Mouse (Mus musculus) hindbrain, embryonic 14.5 days (tissue): Measurements from ENCODE around the gene Gm20696. TPM values are rescaled to one million over a fixed set of nuclear protein-coding genes. Genes with fewer than 3 reads are reported as not detected.
A peak's percentile ranks its signal among the peaks of the same experiment; 100 is the strongest.

ENCODE experiments used
- ATAC-seq: fragments of 200-750 bp; cut with Nextera tagmentation; 2 replicates; pipeline ENCODE4 v1.8.0; 2017; ENCODE audit warnings: moderate number of reproducible peaks, mild to moderate bottlenecking, moderate TSS enrichment, moderate library complexity; ENCODE audit not compliant: low FRiP score
- DNase-seq: peaks from one replicate; pipeline ENCODE4 v3.0.0-alpha.2; 2015; ENCODE audit warnings: low spot score
- H3K27ac ChIP-seq: fragments of 300-500 bp; sonication (generic); 2 replicates; pipeline ENCODE4 v1.5.1; 2014; ENCODE audit warnings: mild to moderate bottlenecking, moderate library complexity
- H3K27me3 ChIP-seq: fragments of 300-500 bp; sonication (generic); 2 replicates; pipeline ENCODE4 v1.6.1; 2014; ENCODE audit warnings: mild to moderate bottlenecking, low read length, mixed read lengths; ENCODE audit not compliant: control insufficient read depth, insufficient read depth
- H3K36me3 ChIP-seq: fragments of 300-500 bp; sonication (generic); replicated peaks from 2 replicates; pipeline ENCODE4 v1.6.1; 2014; ENCODE audit not compliant: control insufficient read depth, insufficient read depth
- H3K4me1 ChIP-seq: fragments of 300-500 bp; sonication (generic); replicated peaks from 2 replicates; pipeline ENCODE4 v1.6.1; 2014; ENCODE audit warnings: antibody characterized with exemption, low read length, mixed read lengths; ENCODE audit not compliant: control insufficient read depth, insufficient read depth
- H3K4me2 ChIP-seq: fragments of 300-500 bp; sonication (generic); replicated peaks from 2 replicates; pipeline ENCODE4 v1.6.1; 2014; ENCODE audit warnings: mild to moderate bottlenecking, moderate library complexity
- H3K4me3 ChIP-seq: fragments of 300-500 bp; sonication (generic); replicated peaks from 2 replicates; pipeline ENCODE4 v1.5.1; 2014; ENCODE audit warnings: mild to moderate bottlenecking, low read length
- H3K9ac ChIP-seq: fragments of 300-500 bp; sonication (generic); 2 replicates; pipeline ENCODE4 v1.6.1; 2014
- H3K9me3 ChIP-seq: fragments of 300-500 bp; sonication (generic); 2 replicates; pipeline ENCODE4 v1.6.1; 2016; ENCODE audit warnings: low read length; ENCODE audit not compliant: control insufficient read depth
- WGBS: fragments of 180-500 bp; shearing (Covaris S2); extraction: QIAGEN DNeasy Blood & Tissue Kit; methylation state at CpG from one replicate; pipeline ENCODE4 v1.1.7; 2014; 5-methylcytosine and 5-hydroxymethylcytosine counted together
- polyA plus RNA-seq: library from polyadenylated mRNA; unstranded; fragments of >200 nt; fragmentation: Nextera tagmentation; extraction: Ambion mirVana; gene quantifications from 2 replicates; pipeline ENCODE4 v1.2.1, GENCODE M21; 2014

The Gm20696 gene
- polyA plus RNA-seq, 1 experiment from 2014 or later, result 2.6 TPM

GRCm38 (mm10) chr6:99509189-99509592, 157.4 kb downstream of the Gm20696 start:
- no peak overlapping the region for H3K9ac ChIP-seq
- H3K36me3 ChIP-seq, result no peaks in the 10 kb centered on the region
- no peaks in the 10 kb centered on the region for H3K9me3 ChIP-seq
- no peaks in the 10 kb centered on the region; the same call in 1 of the 2 replicates for H3K27me3 ChIP-seq
- H3K4me1 ChIP-seq, result peaks cover 11% of the 10 kb centered on the region
- H3K4me3 ChIP-seq, result no peak overlapping the region
- no peak overlapping the region for H3K27ac ChIP-seq
- no peak overlapping the region for H3K4me2 ChIP-seq
- ATAC-seq (no peak), DNase-seq (peak; percentile 56)
- WGBS, result 70% methylated on average over 9 of the region's 9 CpGs

GRCm38 (mm10) chr6:99506816-99507215, 159.8 kb downstream of the Gm20696 start:
- Histone ChIP-seq H3K4me2 (no peak overlapping the region), H3K9ac (no peak overlapping the region), H3K4me1 (peaks cover 11% of the 10 kb centered on the region; the same call in 1 of the 2 replicates), H3K9me3 (no peaks in the 10 kb centered on the region), H3K36me3 (no peaks in the 10 kb centered on the region), H3K27ac (no peak overlapping the region), H3K4me3 (no peak overlapping the region), H3K27me3 (no peaks in the 10 kb centered on the region)
- ATAC-seq (no peak), DNase-seq (no peak)
- WGBS, result 90% methylated on average over 6 of the region's 6 CpGs

GRCm38 (mm10) chr6:99503741-99504140, 162.9 kb downstream of the Gm20696 start:
- no peak overlapping the region for H3K4me2 ChIP-seq
- 84% methylated on average over 1 of the region's 1 CpGs for WGBS
- H3K4me3 ChIP-seq, result no peak overlapping the region
- H3K27me3 ChIP-seq, result no peaks in the 10 kb centered on the region
- no peak overlapping the region for H3K27ac ChIP-seq
- no peaks in the 10 kb centered on the region for H3K9me3 ChIP-seq
- H3K4me1 ChIP-seq, result no peaks in the 10 kb centered on the region
- no peak overlapping the region for H3K9ac ChIP-seq
- H3K36me3 ChIP-seq, result no peaks in the 10 kb centered on the region
- DNase-seq (no peak), ATAC-seq (no peak)

- Histone ChIP-seq H3K9me3 (no peaks in the 10 kb centered on the region), H3K4me2 (no peak overlapping the region), H3K27ac (no peak overlapping the region), H3K36me3 (no peaks in the 10 kb centered on the region), H3K27me3 (no peaks in the 10 kb centered on the region), H3K4me1 (no peaks in the 10 kb centered on the region), H3K9ac (no peak overlapping the region), H3K4me3 (no peak overlapping the region)
- no peak for DNase-seq
- WGBS, result 95% methylated on average over 2 of the region's 2 CpGs
- no peak for ATAC-seq
Observed at GRCm38 (mm10) chr6:99502727-99503126, 163.9 kb downstream of the Gm20696 start.

- no peak for DNase-seq
- H3K27ac ChIP-seq, result no peak overlapping the region
- H3K4me3 ChIP-seq, result no peak overlapping the region
- no peaks in the 10 kb centered on the region for H3K9me3 ChIP-seq
- no peak for ATAC-seq
- no peaks in the 10 kb centered on the region for H3K27me3 ChIP-seq
- no peaks in the 10 kb centered on the region for H3K36me3 ChIP-seq
- no peak overlapping the region for H3K9ac ChIP-seq
- no peaks in the 10 kb centered on the region for H3K4me1 ChIP-seq
- WGBS, result 92% methylated on average over 6 of the region's 6 CpGs
- no peak overlapping the region for H3K4me2 ChIP-seq
Observed at GRCm38 (mm10) chr6:99502314-99502713, 164.3 kb downstream of the Gm20696 start.

- H3K4me2 ChIP-seq, result no peak overlapping the region
- H3K4me3 ChIP-seq, result no peak overlapping the region
- 97% methylated on average over 3 of the region's 3 CpGs for WGBS
- H3K4me1 ChIP-seq, result no peaks in the 10 kb centered on the region
- no peaks in the 10 kb centered on the region for H3K27me3 ChIP-seq
- DNase-seq, result no peak
- H3K9me3 ChIP-seq, result no peaks in the 10 kb centered on the region
- no peak overlapping the region for H3K9ac ChIP-seq
- no peak for ATAC-seq
- H3K27ac ChIP-seq, result no peak overlapping the region
- H3K36me3 ChIP-seq, result no peaks in the 10 kb centered on the region
Observed at GRCm38 (mm10) chr6:99500570-99501270, 165.9 kb downstream of the Gm20696 start.

GRCm38 (mm10) chr6:99498082-99498481, 168.5 kb downstream of the Gm20696 start:
- 92% methylated on average over 7 of the region's 7 CpGs for WGBS
- Histone ChIP-seq H3K36me3 (no peaks in the 10 kb centered on the region), H3K27ac (no peak overlapping the region), H3K9me3 (no peaks in the 10 kb centered on the region), H3K4me3 (no peak overlapping the region), H3K4me2 (no peak overlapping the region), H3K4me1 (no peaks in the 10 kb centered on the region), H3K9ac (no peak overlapping the region), H3K27me3 (no peaks in the 10 kb centered on the region)
- ATAC-seq (no peak), DNase-seq (no peak)

GRCm38 (mm10) chr6:99496114-99496513, 170.5 kb downstream of the Gm20696 start:
- Histone ChIP-seq H3K4me1 (no peaks in the 10 kb centered on the region), H3K9ac (no peak overlapping the region), H3K27ac (no peak overlapping the region), H3K36me3 (no peaks in the 10 kb centered on the region), H3K9me3 (no peaks in the 10 kb centered on the region), H3K27me3 (no peaks in the 10 kb centered on the region), H3K4me2 (no peak overlapping the region), H3K4me3 (no peak overlapping the region)
- 64% methylated on average over 5 of the region's 5 CpGs for WGBS
- no peak for DNase-seq
- no peak for ATAC-seq

- DNase-seq (no peak), ATAC-seq (no peak)
- no peaks in the 10 kb centered on the region for H3K9me3 ChIP-seq
- no peaks in the 10 kb centered on the region for H3K4me1 ChIP-seq
- H3K4me2 ChIP-seq, result no peak overlapping the region
- no peak overlapping the region for H3K9ac ChIP-seq
- H3K27ac ChIP-seq, result no peak overlapping the region
- no peaks in the 10 kb centered on the region; the same call in 1 of the 2 replicates for H3K27me3 ChIP-seq
- H3K4me3 ChIP-seq, result no peak overlapping the region
- no peaks in the 10 kb centered on the region for H3K36me3 ChIP-seq
- whole genome bisulfite sequencing, result 45% methylated on average over 3 of the region's 3 CpGs
Observed at GRCm38 (mm10) chr6:99492937-99493336, 173.7 kb downstream of the Gm20696 start.
